In genomic region chr16:72029273-72029672, GRCm38 (mm10) we compare ENCODE assay signal across 8 mouse cellular contexts.
DNase-seq lines count a peak whose midpoint lies in the region; ATAC-seq and TF ChIP-seq lines count a peak whose summit lies in the region.

No protein-coding gene starts in this region.

- H3K4me2 ChIP-seq in heart, postnatal 0 days (ENCODE audit: low read depth, low read length): peak overlapping the region; percentile 61
- H3K4me2 ChIP-seq in midbrain, embryonic 13.5 days (replicated peaks): peak overlapping the region; percentile 80

- H3K36me3 ChIP-seq in heart, postnatal 0 days (replicated peaks; ENCODE audit: control insufficient read depth, insufficient read depth, low read length): no peaks in the 10 kb centered on the region
- H3K36me3 ChIP-seq in hindbrain, embryonic 10.5 days: no peaks in the 10 kb centered on the region
- no peaks in the 10 kb centered on the region for H3K36me3 ChIP-seq in midbrain, embryonic 13.5 days

- TF ChIP-seq POLR2A in brain, embryonic 14.5 days (IDR thresholded peaks at IDR 0.05; ENCODE audit: borderline replicate concordance, extremely low read depth, insufficient read depth, insufficient read length, poor library complexity, severe bottlenecking): no peak

- no peak overlapping the region for H3K9ac ChIP-seq in heart, postnatal 0 days (replicated peaks; ENCODE audit: low read depth, low read length)
- H3K9ac ChIP-seq in midbrain, embryonic 13.5 days (replicated peaks): peak overlapping the region; percentile 86

- H3K4me1 ChIP-seq in heart, postnatal 0 days (ENCODE audit: control insufficient read depth, insufficient read depth): peaks cover 7% of the 10 kb centered on the region; the same call in 1 of the 2 replicates
- H3K4me1 ChIP-seq in hindbrain, embryonic 10.5 days (replicated peaks): peaks cover 18% of the 10 kb centered on the region
- peaks cover 21% of the 10 kb centered on the region for H3K4me1 ChIP-seq in midbrain, embryonic 13.5 days (replicated peaks)

- peaks cover 16% of the 10 kb centered on the region for H3K27me3 ChIP-seq in heart, postnatal 0 days (ENCODE audit: control insufficient read depth, insufficient read depth, low read length)
- H3K27me3 ChIP-seq in hindbrain, embryonic 10.5 days (ENCODE audit: insufficient read depth, poor library complexity, severe bottlenecking): peaks cover 29% of the 10 kb centered on the region
- no peaks in the 10 kb centered on the region for H3K27me3 ChIP-seq in midbrain, embryonic 13.5 days

- H3K4me3 ChIP-seq in heart, postnatal 0 days (ENCODE audit: low read depth, low read length): peak overlapping the region; percentile 40
- H3K4me3 ChIP-seq in hindbrain, embryonic 10.5 days: peak overlapping the region; percentile 65
- H3K4me3 ChIP-seq in midbrain, embryonic 13.5 days (replicated peaks): peak overlapping the region; percentile 58

- TF ChIP-seq CTCF in heart, postnatal 0 days (IDR thresholded peaks at IDR 0.05; ENCODE audit: low read depth): no peak
- TF ChIP-seq CTCF in brain, embryonic 14.5 days (IDR thresholded peaks at IDR 0.05; ENCODE audit: borderline replicate concordance, extremely low read depth, insufficient read depth, insufficient read length): no peak

- no peaks in the 10 kb centered on the region for H3K9me3 ChIP-seq in heart, postnatal 0 days (replicated peaks; ENCODE audit: control insufficient read depth, low read length)
- H3K9me3 ChIP-seq in hindbrain, embryonic 10.5 days: no peaks in the 10 kb centered on the region
- no peaks in the 10 kb centered on the region for H3K9me3 ChIP-seq in midbrain, embryonic 13.5 days

- H3K27ac ChIP-seq in heart, postnatal 0 days (ENCODE audit: low read depth): no peak overlapping the region
- peak overlapping the region; percentile 83 for H3K27ac ChIP-seq in hindbrain, embryonic 10.5 days
- H3K27ac ChIP-seq in midbrain, embryonic 13.5 days: peak overlapping the region; percentile 90

- 8% methylated on average over 4 of the region's 4 CpGs for WGBS in heart, postnatal 0 days
- WGBS in hindbrain, embryonic 10.5 days: 0% methylated on average over 4 of the region's 4 CpGs
- WGBS in midbrain, embryonic 13.5 days: 2% methylated on average over 4 of the region's 4 CpGs

- no peak for TF ChIP-seq EP300 in heart, postnatal 0 days (IDR thresholded peaks at IDR 0.05; ENCODE audit: low read depth)

- no peak for ATAC-seq in heart, postnatal 0 days (ENCODE audit: insufficient read depth, low read depth)
- ATAC-seq in midbrain, embryonic 13.5 days: peak; percentile 37

- DNase-seq in heart, postnatal 0 days (ENCODE audit: low spot score): no peak
- no peak for DNase-seq in heart, adult 9 months (ENCODE audit: low spot score in 2 of 2)
- peak; percentile 60 for DNase-seq in brain, embryonic 14.5 days (ENCODE audit: low read depth)
- DNase-seq in hindbrain, embryonic 10.5 days (ENCODE audit: low spot score): no peak
- DNase-seq in adrenal gland, adult 18-20 months (ENCODE audit: low spot score in 2 of 2): no peak
- no peak for DNase-seq in thymus, postnatal 25 days
- DNase-seq in lung, postnatal 36 days: no peak
